ENCODE assay signal across 24 mouse cellular contexts in the genomic region with DNA sequence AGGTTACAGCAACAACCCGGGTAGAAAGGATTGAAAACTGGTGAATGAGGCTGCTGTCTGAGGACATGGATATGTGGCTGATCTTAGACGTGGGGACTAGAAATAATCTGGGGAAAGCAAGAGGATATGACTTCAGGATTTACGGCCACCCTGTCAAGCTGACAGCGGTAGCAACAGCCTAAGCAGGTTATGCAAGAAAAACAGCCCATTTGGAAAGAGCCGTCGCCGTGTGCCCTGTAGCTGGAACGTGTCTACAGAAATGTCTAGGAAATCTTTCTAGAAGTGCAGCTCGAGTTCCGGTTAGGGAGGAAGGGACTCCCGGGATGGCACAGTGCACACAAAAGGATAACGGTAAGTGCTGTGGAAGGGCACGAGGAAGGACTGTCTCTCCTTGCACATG.
"Had no signal": no experiment of that assay in that cellular context is flagged by ENCODE, and none has a peak within 500 bp of the region (broad histone marks: within the 10 kb centered on the region; RNA-seq: fewer than 3 reads in every experiment).

No protein-coding gene starts in this region.

- DNase-seq: kidney, adult 11 months; kidney, adult 8-10 months; kidney, postnatal 10 days; kidney, postnatal 36 days; layer of hippocampus, postnatal 36 days; liver; lung, adult 18-20 months; lung, postnatal 10 days; lung, postnatal 36 days; right cerebral cortex, adult 18-20 months; right cerebral cortex, postnatal 14 days; right cerebral cortex, postnatal 4 days; thymus, adult 2 months; thymus, postnatal 14 days; thymus, postnatal 4 days had no signal

- H3K27me3 ChIP-seq: kidney, embryonic 15.5 days; limb, embryonic 12.5 days; liver, embryonic 12.5 days; liver, embryonic 15.5 days; lung, embryonic 15.5 days; midbrain, embryonic 13.5 days had no signal

- H3K4me3 ChIP-seq: kidney, embryonic 15.5 days; left cerebral cortex, adult 2 months; limb, embryonic 12.5 days; liver, embryonic 12.5 days; liver, embryonic 15.5 days; lung, embryonic 15.5 days; midbrain, embryonic 10.5 days; midbrain, embryonic 13.5 days had no signal

- H3K9me3 ChIP-seq: kidney, embryonic 15.5 days; limb, embryonic 12.5 days; liver, embryonic 12.5 days; liver, embryonic 15.5 days; lung, embryonic 15.5 days; midbrain, embryonic 10.5 days; midbrain, embryonic 13.5 days had no signal

- ATAC-seq: liver, embryonic 12.5 days; midbrain, embryonic 13.5 days had no signal

- H3K4me2 ChIP-seq: kidney, embryonic 15.5 days; limb, embryonic 12.5 days; liver, embryonic 12.5 days; liver, embryonic 15.5 days; lung, embryonic 15.5 days; midbrain, embryonic 13.5 days had no signal

- H3K9ac ChIP-seq: kidney, embryonic 15.5 days; limb, embryonic 12.5 days; liver, embryonic 12.5 days; liver, embryonic 15.5 days; lung, embryonic 15.5 days; midbrain, embryonic 13.5 days had no signal

- H3K36me3 ChIP-seq: kidney, embryonic 15.5 days; limb, embryonic 12.5 days; liver, embryonic 12.5 days; liver, embryonic 15.5 days; lung, embryonic 15.5 days; midbrain, embryonic 10.5 days; midbrain, embryonic 13.5 days had no signal

- H3K27ac ChIP-seq: kidney, embryonic 15.5 days; left cerebral cortex, adult 2 months; liver, embryonic 12.5 days; liver, embryonic 15.5 days; lung, embryonic 15.5 days; midbrain, embryonic 10.5 days; midbrain, embryonic 13.5 days; stomach, postnatal 0 days had no signal
